Mouse (Mus musculus): Measurements from ENCODE around the gene Ube2g2.

Gene Ube2g2

Small RNA genes within 50 kb of the gene (microRNA-seq; reads per million reads assigned to microRNA genes)
- 3.2 to 3.6 reads per million in 2 experiments for gene Mir1930

Data from adrenal gland (tissue).